Mouse (Mus musculus): ENCODE measurements around the gene Serpinb1a. TPM values are rescaled to one million over a fixed set of nuclear protein-coding genes. Genes with fewer than 3 reads are reported as not detected.
A peak's percentile ranks its signal among the peaks of the same experiment; 100 is the strongest.

The Serpinb1a gene
- total RNA-seq, 2 experiments from 2014 or later, result 3.7 to 4.0 TPM

- intact Hi-C loops (cut with DNase I), result no loop called here
- TF ChIP-seq CTCF (IDR thresholded peaks at IDR 0.05), result no peak
- Histone ChIP-seq H3K4me3 (no peak overlapping the region), H3K27ac (no peak overlapping the region)
- no peak for DNase-seq
Observed at GRCm38 (mm10) chr13:32863456-32863855, 12.5 kb upstream of the Serpinb1a start.

GRCm38 (mm10) chr13:32860821-32861220 lies 9.8 kb upstream of the Serpinb1a start:
- peak; percentile 44 for DNase-seq
- intact Hi-C loops (cut with DNase I), result no loop called here
- TF ChIP-seq CTCF (IDR thresholded peaks at IDR 0.05), result no peak

GRCm38 (mm10) chr13:32853073-32853472 lies 2.1 kb upstream of the Serpinb1a start:
- TF ChIP-seq CTCF (IDR thresholded peaks at IDR 0.05), result no peak
- intact Hi-C loops (cut with DNase I), result no loop called here
- no peak for DNase-seq
- Histone ChIP-seq H3K27ac (no peak overlapping the region), H3K4me3 (no peak overlapping the region)

More at GRCm38 (mm10) chr13:32860821-32861220, 9.8 kb upstream of the Serpinb1a start:
- peak overlapping the region; percentile 28; the same call in 1 of the 2 replicates for H3K27ac ChIP-seq
- no peak overlapping the region for H3K4me3 ChIP-seq

- intact Hi-C loops (cut with DNase I), result no loop called here
- DNase-seq, result no peak
- Histone ChIP-seq H3K27ac (no peak overlapping the region), H3K4me3 (no peak overlapping the region)
- no peak for TF ChIP-seq CTCF (IDR thresholded peaks at IDR 0.05)
Observed at GRCm38 (mm10) chr13:32852539-32852938, 1.6 kb upstream of the Serpinb1a start.

- Histone ChIP-seq H3K4me3 (no peak overlapping the region), H3K27ac (peak overlapping the region; percentile 46; the same call in 1 of the 2 replicates)
- DNase-seq, result peak; percentile 68
- peak; percentile 80 for TF ChIP-seq CTCF (IDR thresholded peaks at IDR 0.05)
- intact Hi-C loops (cut with DNase I), result no loop called here
Observed at GRCm38 (mm10) chr13:32851967-32852366, 982 bp upstream of the Serpinb1a start.

- Histone ChIP-seq H3K4me3 (peak overlapping the region; percentile 64), H3K27ac (no peak overlapping the region; the same call in 1 of the 2 replicates)
- no peak for DNase-seq
- TF ChIP-seq CTCF (IDR thresholded peaks at IDR 0.05), result no peak
- intact Hi-C loops (cut with DNase I), result no loop called here
Observed at GRCm38 (mm10) chr13:32850156-32850555, 829 bp downstream of the Serpinb1a start.

GRCm38 (mm10) chr13:32849531-32850123 lies 1.4 kb downstream of the Serpinb1a start:
- DNase-seq, result no peak
- Histone ChIP-seq H3K4me3 (peak overlapping the region; percentile 64), H3K27ac (no peak overlapping the region)
- intact Hi-C loops (cut with DNase I), result no loop called here
- no peak for TF ChIP-seq CTCF (IDR thresholded peaks at IDR 0.05)

- Histone ChIP-seq H3K4me3 (peak overlapping the region; percentile 7; the same call in 1 of the 2 replicates), H3K27ac (no peak overlapping the region)
- intact Hi-C loops (cut with DNase I), result no loop called here
- no peak for DNase-seq
- no peak for TF ChIP-seq CTCF (IDR thresholded peaks at IDR 0.05)
Observed at GRCm38 (mm10) chr13:32849092-32849491, 1.9 kb downstream of the Serpinb1a start.

GRCm38 (mm10) chr13:32846221-32846620 lies 4.8 kb downstream of the Serpinb1a start:
- no peak for TF ChIP-seq CTCF (IDR thresholded peaks at IDR 0.05)
- intact Hi-C loops (cut with DNase I), result no loop called here
- no peak for DNase-seq
- Histone ChIP-seq H3K4me3 (no peak overlapping the region), H3K27ac (no peak overlapping the region)

- Histone ChIP-seq H3K4me3 (no peak overlapping the region), H3K27ac (no peak overlapping the region)
- no peak for TF ChIP-seq CTCF (IDR thresholded peaks at IDR 0.05)
- DNase-seq, result no peak
- intact Hi-C loops (cut with DNase I), result no loop called here
Observed at GRCm38 (mm10) chr13:32841349-32841748, 9.6 kb downstream of the Serpinb1a start.

- H3K27ac ChIP-seq, result no peak overlapping the region
- intact Hi-C loops (cut with DNase I), result no loop called here
- TF ChIP-seq CTCF (IDR thresholded peaks at IDR 0.05), result no peak
- no peak for DNase-seq
- no peak overlapping the region for H3K4me3 ChIP-seq
Observed at GRCm38 (mm10) chr13:32839314-32839713, 11.7 kb downstream of the Serpinb1a start.

GRCm38 (mm10) chr13:32834513-32834912 lies 16.5 kb downstream of the Serpinb1a start:
- Histone ChIP-seq H3K4me3 (no peak overlapping the region), H3K27ac (no peak overlapping the region)
- no peak for TF ChIP-seq CTCF (IDR thresholded peaks at IDR 0.05)
- DNase-seq, result no peak
- intact Hi-C loops (cut with DNase I), result no loop called here

- no peak overlapping the region for H3K27ac ChIP-seq
- no peak for TF ChIP-seq CTCF (IDR thresholded peaks at IDR 0.05)
- intact Hi-C loops (cut with DNase I), result no loop called here
- DNase-seq, result no peak
- no peak overlapping the region for H3K4me3 ChIP-seq
Observed at GRCm38 (mm10) chr13:32833237-32833636, 17.7 kb downstream of the Serpinb1a start.

- TF ChIP-seq CTCF (IDR thresholded peaks at IDR 0.05), result no peak
- H3K27ac ChIP-seq, result no peak overlapping the region
- intact Hi-C loops (cut with DNase I), result no loop called here
- DNase-seq, result no peak
- H3K4me3 ChIP-seq, result no peak overlapping the region
Observed at GRCm38 (mm10) chr13:32832776-32833175, 18.2 kb downstream of the Serpinb1a start.
